Mouse (Mus musculus): ENCODE results near the gene Ccdc149.

Gene Ccdc149

GRCm38 (mm10) chr5:52449187-52449586, 22.1 kb downstream of the Ccdc149 start:
- no peak for DNase-seq (ENCODE audit: low read depth, low spot score)

GRCm38 (mm10) chr5:52440278-52440677, 31.0 kb downstream of the Ccdc149 start:
- no peak for DNase-seq (ENCODE audit: low read depth, low spot score)

DNA sequence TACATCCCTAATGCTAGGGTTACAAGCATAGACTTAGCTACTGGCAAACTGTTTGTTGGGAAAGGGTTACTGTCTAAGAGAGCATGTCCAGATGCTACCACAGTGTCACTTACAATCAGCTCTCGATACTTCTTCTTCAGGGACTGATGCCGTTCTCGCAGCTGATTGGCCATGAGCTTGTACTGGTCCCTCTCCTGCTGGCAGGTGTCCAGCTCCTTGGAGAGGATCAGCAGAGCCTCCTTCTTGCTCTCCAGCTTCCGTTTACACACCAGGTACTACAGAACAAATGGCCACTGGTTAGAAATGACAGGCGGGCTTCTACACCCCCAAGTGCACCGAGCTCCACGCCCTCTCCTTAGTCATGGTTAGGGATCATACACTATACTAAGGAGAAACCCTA, 32.4 kb downstream of the Ccdc149 start:
- DNase-seq (ENCODE audit: low read depth, low spot score), result no peak

DNA sequence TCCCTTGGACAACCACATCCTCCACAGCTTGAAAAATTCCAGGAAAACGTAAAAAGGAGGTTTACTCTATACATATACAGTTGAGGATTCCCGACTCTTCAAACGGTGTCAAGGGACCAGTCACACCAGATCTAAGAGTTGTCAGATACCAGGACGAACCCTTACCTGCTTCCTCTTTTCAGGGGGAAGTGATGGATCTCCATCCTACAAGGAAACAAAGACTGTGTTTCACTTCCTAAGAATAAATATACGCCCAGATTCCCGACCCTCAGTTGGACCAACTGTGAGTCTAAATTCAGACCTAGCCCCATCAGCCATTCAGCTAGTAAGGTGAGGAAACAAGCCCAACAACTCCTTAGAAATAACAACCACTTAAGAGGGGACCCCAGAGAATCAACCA, 35.8 kb downstream of the Ccdc149 start:
- DNase-seq (ENCODE audit: low read depth, low spot score), result no peak

- DNase-seq (ENCODE audit: low read depth, low spot score), result no peak
Measured at GRCm38 (mm10) chr5:52431276-52431844, 40.0 kb downstream of the Ccdc149 start.

GRCm38 (mm10) chr5:52429731-52430480, 41.4 kb downstream of the Ccdc149 start:
- DNase-seq (ENCODE audit: low read depth, low spot score), result no peak

- DNase-seq (ENCODE audit: low read depth, low spot score), result no peak
Measured at GRCm38 (mm10) chr5:52428613-52429012, 42.7 kb downstream of the Ccdc149 start.

DNA sequence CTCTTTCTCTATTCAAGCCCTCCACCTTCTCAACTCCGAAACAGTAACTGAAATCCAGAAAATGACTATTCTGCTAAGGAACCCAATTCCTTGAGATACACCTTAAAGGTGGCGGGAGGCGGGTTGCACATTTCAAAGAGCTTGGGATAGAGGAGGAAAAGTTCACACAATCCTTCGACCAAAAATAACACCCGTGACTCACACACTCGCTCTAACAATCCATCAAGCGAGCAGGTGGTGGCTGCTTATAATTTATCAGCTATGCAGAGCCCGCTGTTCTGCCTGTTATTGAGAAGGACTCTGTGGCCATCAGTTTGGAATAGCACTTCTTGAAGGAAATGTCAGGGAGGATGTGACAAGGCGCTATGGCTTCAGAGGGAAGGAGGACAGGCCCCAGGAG, 45.5 kb downstream of the Ccdc149 start:
- no peak for DNase-seq (ENCODE audit: low read depth, low spot score)

GRCm38 (mm10) chr5:52423893-52424292, 47.4 kb downstream of the Ccdc149 start:
- DNase-seq (ENCODE audit: low read depth, low spot score), result no peak

DNA sequence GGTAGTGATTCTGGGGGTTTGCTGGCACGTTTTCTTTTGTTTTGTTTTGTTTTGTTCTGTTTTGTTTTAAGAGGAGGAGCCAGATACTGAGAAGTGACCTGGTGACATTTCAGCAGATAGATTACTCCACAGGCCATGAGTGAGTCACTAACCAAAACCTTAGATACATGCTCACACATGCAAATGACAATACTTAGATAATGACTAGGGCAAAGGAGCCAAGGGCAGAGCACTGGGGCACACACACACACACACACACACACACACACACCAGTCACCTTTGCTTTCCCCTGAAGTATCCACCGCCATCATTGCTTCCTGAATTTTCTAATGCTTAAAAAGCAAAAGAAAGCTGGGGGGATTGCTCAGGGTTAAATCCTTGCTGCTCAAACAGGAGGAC, 54.8 kb downstream of the Ccdc149 start:
- no peak for DNase-seq (ENCODE audit: low read depth, low spot score)

DNA sequence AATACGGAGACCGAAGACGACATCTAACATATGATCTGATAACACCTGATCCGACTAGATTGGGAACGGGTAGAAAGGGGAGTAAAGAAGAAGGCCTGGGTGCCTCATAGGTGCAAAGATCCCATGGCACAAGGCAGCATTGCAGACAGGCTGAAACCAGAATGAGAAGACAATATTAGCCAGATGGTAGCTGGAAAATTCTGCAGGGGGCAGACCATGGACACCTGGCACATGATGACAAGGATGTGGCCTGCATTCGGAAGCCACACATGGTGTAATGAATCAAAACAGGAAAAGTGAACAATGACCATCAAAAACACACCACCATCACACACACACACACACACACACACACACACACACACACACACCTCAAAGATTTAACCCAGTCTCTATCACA, 55.4 kb downstream of the Ccdc149 start:
- no peak for DNase-seq (ENCODE audit: low read depth, low spot score)

- DNase-seq (ENCODE audit: low read depth, low spot score), result no peak
Measured at GRCm38 (mm10) chr5:52415193-52415592, 56.1 kb downstream of the Ccdc149 start.

GRCm38 (mm10) chr5:52411567-52411966, 59.8 kb downstream of the Ccdc149 start:
- DNase-seq (ENCODE audit: low read depth, low spot score), result peak; percentile 49

- DNase-seq (ENCODE audit: low read depth, low spot score), result no peak
Measured at GRCm38 (mm10) chr5:52410197-52410596, 61.1 kb downstream of the Ccdc149 start.

GRCm38 (mm10) chr5:52408668-52409315, 62.5 kb downstream of the Ccdc149 start:
- DNase-seq (ENCODE audit: low read depth, low spot score), result no peak

DNA sequence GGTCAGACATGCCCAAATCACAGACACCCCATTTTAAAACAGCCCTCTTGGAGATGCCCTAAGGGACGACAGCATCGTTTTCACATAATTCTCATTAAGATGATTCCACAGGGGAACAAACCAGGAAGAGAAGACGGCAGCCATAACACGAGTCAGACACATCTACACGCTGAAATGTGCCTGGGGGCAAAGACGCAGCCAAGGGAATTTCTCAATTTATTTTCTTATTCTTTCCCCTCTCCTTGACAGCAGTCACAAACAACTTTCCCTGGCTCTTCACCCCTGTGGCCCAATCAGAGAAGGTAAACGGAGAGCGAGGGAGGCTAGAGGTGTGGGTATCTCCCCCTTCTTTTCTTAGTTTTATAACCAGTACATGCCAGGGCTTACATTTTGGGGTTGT, 66.9 kb downstream of the Ccdc149 start:
- DNase-seq (ENCODE audit: low read depth, low spot score), result no peak

DNA sequence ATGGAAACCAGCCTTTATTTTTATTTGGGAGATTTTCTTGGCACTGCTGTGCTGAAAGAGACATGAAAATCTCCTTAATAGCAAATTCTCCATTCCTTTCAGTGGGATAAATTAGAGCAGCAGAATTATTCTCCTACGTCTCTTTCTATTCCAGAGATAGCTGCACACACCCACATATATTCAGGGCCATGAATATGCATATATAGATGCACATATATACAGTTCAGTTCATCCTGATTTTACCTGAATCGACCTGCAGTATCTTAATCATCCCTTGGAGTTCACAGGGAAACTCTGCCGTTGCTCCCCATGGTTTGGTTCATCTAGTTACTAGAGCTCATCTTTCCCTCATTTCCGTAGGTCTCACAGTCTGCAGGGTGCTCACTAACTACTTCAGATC, 77.6 kb downstream of the Ccdc149 start:
- DNase-seq (ENCODE audit: low read depth, low spot score), result no peak

GRCm38 (mm10) chr5:52391471-52391870, 79.8 kb downstream of the Ccdc149 start:
- DNase-seq (ENCODE audit: low read depth, low spot score), result no peak

GRCm38 (mm10) chr5:52390381-52390780, 80.9 kb downstream of the Ccdc149 start:
- DNase-seq (ENCODE audit: low read depth, low spot score), result no peak

DNA sequence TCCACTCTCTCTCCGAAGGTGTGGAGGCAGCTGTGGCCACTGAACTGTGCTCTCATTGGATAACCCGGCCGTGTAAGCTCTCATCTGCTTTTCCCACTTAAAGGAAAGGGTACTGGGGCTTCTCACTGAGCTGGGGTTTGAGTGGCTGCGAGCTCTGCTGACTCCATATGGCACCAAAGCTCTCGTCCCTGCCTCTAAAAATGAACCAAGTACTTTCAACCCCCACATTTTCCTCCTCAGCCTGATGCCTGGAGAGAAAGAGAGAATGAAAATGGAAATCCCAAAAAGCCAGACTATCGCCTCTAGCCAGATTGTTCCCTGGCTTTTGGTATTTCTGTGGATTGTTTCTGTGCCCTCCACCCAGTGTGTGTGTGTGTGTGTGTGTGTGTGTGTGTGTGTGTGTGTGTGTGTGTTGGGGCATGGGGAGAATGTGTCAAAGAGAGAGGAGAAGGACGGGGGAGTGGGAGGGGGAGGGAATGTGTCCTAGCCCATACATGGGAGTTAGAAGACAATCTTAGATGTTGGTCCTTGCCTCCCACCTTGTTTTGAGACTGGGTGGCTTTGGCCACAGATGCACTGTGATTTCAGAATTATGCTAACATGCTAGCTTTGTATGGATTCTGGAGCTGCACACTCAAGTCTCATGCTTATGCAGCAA, 83.1 kb downstream of the Ccdc149 start:
- DNase-seq (ENCODE audit: low read depth, low spot score), result no peak

DNA sequence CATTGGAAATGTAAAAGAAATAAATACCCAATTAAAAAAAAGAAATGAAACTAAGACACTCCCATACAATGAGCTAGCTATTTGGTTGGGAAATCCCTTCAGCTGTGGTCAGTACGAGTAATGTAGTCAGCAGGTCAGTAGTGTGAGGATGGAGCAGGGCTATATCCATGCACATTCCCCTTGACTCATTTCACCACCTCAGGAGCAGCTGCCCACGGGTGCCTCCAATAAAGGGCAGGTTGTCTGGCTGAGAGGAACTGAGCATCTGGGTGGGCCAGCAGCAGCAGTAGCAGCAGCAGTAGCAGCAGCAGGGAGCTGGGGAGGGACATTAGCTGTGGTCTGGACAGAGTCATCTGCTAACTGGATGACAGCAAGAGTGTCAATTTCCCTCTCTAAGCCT, 85.3 kb downstream of the Ccdc149 start:
- no peak for DNase-seq (ENCODE audit: low read depth, low spot score)

DNA sequence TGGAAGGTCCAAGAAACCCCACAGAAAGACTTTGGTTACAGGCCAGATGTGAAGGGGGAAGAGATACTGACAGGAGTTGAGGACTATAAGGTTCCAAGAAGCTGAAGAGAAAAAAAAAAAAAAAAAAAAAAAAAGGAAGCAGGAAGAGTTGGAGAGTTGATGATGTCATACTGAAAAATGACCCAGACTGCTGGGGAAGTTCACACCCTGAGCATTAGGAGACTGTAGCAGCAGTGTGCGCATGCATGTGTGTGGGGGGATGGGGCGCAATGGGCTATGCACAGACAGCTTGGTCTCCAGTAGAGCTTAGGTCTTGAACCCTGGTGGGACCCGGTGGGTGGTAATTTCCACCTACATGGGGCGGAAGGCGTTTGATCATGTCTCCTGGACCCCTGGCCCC, 87.6 kb downstream of the Ccdc149 start:
- DNase-seq (ENCODE audit: low read depth, low spot score), result no peak

DNA sequence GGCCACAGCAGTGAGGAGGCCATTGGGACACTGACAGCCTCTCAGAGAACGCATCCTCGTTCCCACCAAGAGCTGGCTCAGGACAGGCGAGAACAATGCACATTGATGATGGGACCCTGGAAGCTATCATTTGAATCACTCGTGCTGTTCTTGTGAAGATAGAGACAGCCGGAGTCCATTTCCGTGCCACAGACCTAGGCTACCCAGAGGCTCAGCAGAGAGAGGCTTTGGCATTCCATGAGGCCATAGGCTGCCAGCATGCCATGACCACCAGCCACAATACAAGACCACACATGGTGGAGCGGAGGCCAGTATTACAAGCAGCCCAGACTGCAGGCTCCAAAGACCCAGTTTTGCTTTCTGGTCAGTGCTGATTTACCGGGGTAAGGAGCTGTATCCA, 88.5 kb downstream of the Ccdc149 start:
- no peak for DNase-seq (ENCODE audit: low read depth, low spot score)

All from embryo, embryonic 11.5 days (tissue).